Mouse (Mus musculus) forebrain, embryonic 14.5 days (tissue): ENCODE results near the gene Shmt2. TPM values are rescaled to one million over a fixed set of nuclear protein-coding genes. Genes with fewer than 3 reads are reported as not detected.

Experiments
- ATAC-seq: fragments of 200-750 bp; cut with Nextera tagmentation; 2 replicates; pipeline ENCODE4 v1.8.0; 2017; ENCODE audit warnings: mild to moderate bottlenecking, moderate library complexity
- DNase-seq: peaks from one replicate; pipeline ENCODE4 v3.0.0-alpha.2; 2015; ENCODE audit warnings: low spot score
- H3K27ac ChIP-seq: fragments of 300-500 bp; sonication (generic); 2 replicates; pipeline ENCODE4 v1.5.1; 2014; ENCODE audit warnings: low read depth, mild to moderate bottlenecking, control low read depth, low read length, moderate library complexity
- H3K27me3 ChIP-seq: fragments of 300-500 bp; sonication (generic); replicated peaks from 2 replicates; pipeline ENCODE4 v1.6.1; 2014; ENCODE audit warnings: low read length, control low read depth, mixed read lengths; ENCODE audit not compliant: control insufficient read depth, insufficient read depth
- H3K36me3 ChIP-seq: fragments of 300-500 bp; sonication (generic); 2 replicates; pipeline ENCODE4 v1.6.1; 2014; ENCODE audit warnings: low read length, control low read depth; ENCODE audit not compliant: control insufficient read depth, insufficient read depth
- H3K4me1 ChIP-seq: fragments of 300-500 bp; sonication (generic); 2 replicates; pipeline ENCODE4 v1.6.1; 2014; ENCODE audit warnings: antibody characterized with exemption, low read length, control low read depth; ENCODE audit not compliant: control insufficient read depth, insufficient read depth
- H3K4me2 ChIP-seq: fragments of 300-500 bp; sonication (generic); 2 replicates; pipeline ENCODE4 v1.6.1; 2014; ENCODE audit warnings: mild to moderate bottlenecking, control low read depth, low read length
- H3K4me3 ChIP-seq: fragments of 300-500 bp; sonication (generic); 2 replicates; pipeline ENCODE4 v1.5.1; 2014; ENCODE audit warnings: low read depth, low read length, control low read depth
- H3K9ac ChIP-seq: fragments of 300-500 bp; sonication (generic); 2 replicates; pipeline ENCODE4 v1.6.1; 2014; ENCODE audit warnings: mild to moderate bottlenecking, low read length, control low read depth, moderate library complexity
- H3K9me3 ChIP-seq: fragments of 300-500 bp; sonication (generic); replicated peaks from 2 replicates; pipeline ENCODE4 v1.6.1; 2016; ENCODE audit warnings: low read length, control low read depth, mixed read lengths; ENCODE audit not compliant: control insufficient read depth
- WGBS: fragments of 180-500 bp; shearing (Covaris S2); extraction: QIAGEN DNeasy Blood & Tissue Kit; methylation state at CpG from one replicate; pipeline ENCODE4 v1.1.7; 2014; 5-methylcytosine and 5-hydroxymethylcytosine counted together
- polyA plus RNA-seq: library from polyadenylated mRNA; unstranded; fragments of >200 nt; fragmentation: Nextera tagmentation; extraction: Ambion mirVana; gene quantifications from 2 replicates; pipeline ENCODE4 v1.2.1, GENCODE M21; 2014

The Shmt2 gene
- polyA plus RNA-seq, 1 experiment from 2014 or later: 53.1 TPM

- no peaks in the 10 kb centered on the region for H3K4me1 ChIP-seq
- no peaks in the 10 kb centered on the region for H3K27me3 ChIP-seq
- H3K4me3 ChIP-seq: no peak overlapping the region
- H3K9ac ChIP-seq: no peak overlapping the region
- ATAC-seq: no peak; the same call in 1 of the 2 replicates
- no peak overlapping the region for H3K4me2 ChIP-seq
- H3K36me3 ChIP-seq: peaks cover 99% of the 10 kb centered on the region
- H3K27ac ChIP-seq: no peak overlapping the region
- no peak for DNase-seq
- WGBS: 66% methylated on average over 18 of the region's 18 CpGs
- H3K9me3 ChIP-seq: no peaks in the 10 kb centered on the region
These were observed 33.5 kb upstream of the Shmt2 start for GRCm38 (mm10) chr10:127555703-127556102.

- Histone ChIP-seq H3K9me3 (no peaks in the 10 kb centered on the region), H3K9ac (no peak overlapping the region), H3K27me3 (no peaks in the 10 kb centered on the region), H3K4me1 (no peaks in the 10 kb centered on the region), H3K4me3 (no peak overlapping the region), H3K4me2 (no peak overlapping the region), H3K36me3 (peaks cover 100% of the 10 kb centered on the region), H3K27ac (no peak overlapping the region)
- 92% methylated on average over 17 of the region's 17 CpGs for WGBS
- DNase-seq (no peak), ATAC-seq (no peak)
These were observed 27.6 kb upstream of the Shmt2 start for GRCm38 (mm10) chr10:127549892-127550291.

- peaks cover 99% of the 10 kb centered on the region for H3K36me3 ChIP-seq
- H3K4me1 ChIP-seq: no peaks in the 10 kb centered on the region
- H3K4me2 ChIP-seq: no peak overlapping the region
- WGBS: 94% methylated on average over 15 of the region's 15 CpGs
- H3K27ac ChIP-seq: no peak overlapping the region
- H3K9me3 ChIP-seq: no peaks in the 10 kb centered on the region
- no peak overlapping the region for H3K9ac ChIP-seq
- H3K4me3 ChIP-seq: no peak overlapping the region
- ATAC-seq (no peak), DNase-seq (no peak)
- no peaks in the 10 kb centered on the region for H3K27me3 ChIP-seq
These were observed 26.0 kb upstream of the Shmt2 start for GRCm38 (mm10) chr10:127548236-127548635.

- Histone ChIP-seq H3K36me3 (peaks cover 98% of the 10 kb centered on the region), H3K4me3 (no peak overlapping the region), H3K27ac (no peak overlapping the region), H3K9ac (no peak overlapping the region), H3K27me3 (no peaks in the 10 kb centered on the region), H3K9me3 (no peaks in the 10 kb centered on the region), H3K4me1 (no peaks in the 10 kb centered on the region), H3K4me2 (no peak overlapping the region)
- 88% methylated on average over 7 of the region's 7 CpGs for WGBS
- DNase-seq (no peak), ATAC-seq (no peak)
These were observed 24.3 kb upstream of the Shmt2 start for GRCm38 (mm10) chr10:127546505-127546904.

DNA sequence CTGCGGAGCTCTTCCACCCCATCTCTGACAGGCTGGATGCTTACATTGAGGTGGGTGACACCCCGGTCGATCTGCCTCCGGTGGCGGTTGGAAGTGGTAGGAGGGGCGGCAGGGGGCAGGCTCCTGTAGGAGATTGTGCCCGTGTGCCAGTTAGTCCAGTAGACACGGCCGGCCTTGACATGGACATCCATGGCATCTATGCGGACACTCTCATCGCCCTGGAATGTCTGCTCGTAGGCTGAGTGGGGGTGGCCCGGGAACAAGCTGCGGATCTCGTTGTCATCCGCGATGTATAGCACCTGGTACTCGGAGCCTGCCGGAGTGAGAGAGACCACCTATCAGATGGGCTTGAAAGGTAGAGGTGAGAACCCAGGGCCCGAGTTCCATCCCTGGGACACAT is 22.1 kb upstream of the Shmt2 start:
- no peak for DNase-seq
- Histone ChIP-seq H3K36me3 (peaks cover 98% of the 10 kb centered on the region), H3K27ac (no peak overlapping the region), H3K9ac (no peak overlapping the region), H3K4me1 (no peaks in the 10 kb centered on the region), H3K4me2 (no peak overlapping the region), H3K9me3 (no peaks in the 10 kb centered on the region), H3K27me3 (no peaks in the 10 kb centered on the region), H3K4me3 (no peak overlapping the region)
- no peak for ATAC-seq
- WGBS: 93% methylated on average over 20 of the region's 20 CpGs

- peaks cover 98% of the 10 kb centered on the region for H3K36me3 ChIP-seq
- WGBS: 86% methylated on average over 3 of the region's 3 CpGs
These were observed 21.7 kb upstream of the Shmt2 start for GRCm38 (mm10) chr10:127543916-127544315.

GRCm38 (mm10) chr10:127542720-127543119 is 20.5 kb upstream of the Shmt2 start:
- no peak overlapping the region for H3K9ac ChIP-seq
- peaks cover 92% of the 10 kb centered on the region for H3K36me3 ChIP-seq
- no peak overlapping the region for H3K4me2 ChIP-seq
- no peak overlapping the region for H3K27ac ChIP-seq
- no peak for ATAC-seq
- no peaks in the 10 kb centered on the region for H3K4me1 ChIP-seq
- H3K9me3 ChIP-seq: no peaks in the 10 kb centered on the region
- 41% methylated on average over 6 of the region's 6 CpGs for WGBS
- H3K4me3 ChIP-seq: no peak overlapping the region
- DNase-seq: no peak
- no peaks in the 10 kb centered on the region for H3K27me3 ChIP-seq

More at GRCm38 (mm10) chr10:127543916-127544315, 21.7 kb upstream of the Shmt2 start:
- DNase-seq (no peak), ATAC-seq (no peak)
- Histone ChIP-seq H3K9me3 (no peaks in the 10 kb centered on the region), H3K4me2 (no peak overlapping the region), H3K27ac (no peak overlapping the region), H3K4me3 (no peak overlapping the region), H3K4me1 (no peaks in the 10 kb centered on the region), H3K27me3 (no peaks in the 10 kb centered on the region), H3K9ac (no peak overlapping the region)

GRCm38 (mm10) chr10:127542084-127542483 is 19.8 kb upstream of the Shmt2 start:
- no peaks in the 10 kb centered on the region for H3K27me3 ChIP-seq
- no peak overlapping the region for H3K9ac ChIP-seq
- DNase-seq (no peak), ATAC-seq (no peak)
- peaks cover 86% of the 10 kb centered on the region for H3K36me3 ChIP-seq
- no peak overlapping the region for H3K4me3 ChIP-seq
- no peaks in the 10 kb centered on the region for H3K9me3 ChIP-seq
- 70% methylated on average over 13 of the region's 13 CpGs for WGBS
- H3K4me1 ChIP-seq: peaks cover 2% of the 10 kb centered on the region; the same call in 1 of the 2 replicates
- H3K4me2 ChIP-seq: no peak overlapping the region
- H3K27ac ChIP-seq: no peak overlapping the region

- no peak overlapping the region for H3K27ac ChIP-seq
- H3K4me3 ChIP-seq: no peak overlapping the region
- no peak overlapping the region for H3K9ac ChIP-seq
- H3K36me3 ChIP-seq: peaks cover 80% of the 10 kb centered on the region
- DNase-seq (no peak), ATAC-seq (no peak)
- 96% methylated on average over 8 of the region's 8 CpGs for WGBS
- peaks cover 7% of the 10 kb centered on the region; the same call in 1 of the 2 replicates for H3K4me1 ChIP-seq
- no peaks in the 10 kb centered on the region for H3K9me3 ChIP-seq
- no peaks in the 10 kb centered on the region for H3K27me3 ChIP-seq
- H3K4me2 ChIP-seq: no peak overlapping the region
These were observed 19.3 kb upstream of the Shmt2 start for GRCm38 (mm10) chr10:127541510-127541909.
